ENCODE assay signal across 15 mouse cellular contexts in the genomic region with DNA sequence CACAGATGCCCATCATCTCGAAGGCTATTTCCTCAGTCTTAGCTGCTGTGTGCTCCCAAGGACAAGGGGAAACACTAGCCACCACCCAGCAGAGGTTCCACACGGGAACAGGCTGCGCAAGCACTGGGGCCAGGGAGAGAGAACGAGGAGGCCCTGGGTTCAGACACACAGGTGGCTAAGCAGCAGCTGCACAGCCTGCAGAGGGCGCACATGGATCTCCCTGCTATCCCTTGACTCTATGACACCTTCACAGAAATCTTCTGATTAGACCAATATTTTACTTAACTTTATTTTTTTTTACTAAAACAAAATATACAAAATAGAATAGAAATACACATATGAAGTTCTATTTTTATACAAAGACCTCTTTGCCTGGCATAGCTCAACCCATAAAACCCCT. TPM values are rescaled to one million over a fixed set of nuclear protein-coding genes. Genes with fewer than 3 reads are reported as not detected.
DNase-seq lines count a peak whose midpoint lies in the region; ATAC-seq and TF ChIP-seq lines count a peak whose summit lies in the region.
"Had no signal": no experiment of that assay in that cellular context is flagged by ENCODE, and none has a peak within 500 bp of the region (broad histone marks: within the 10 kb centered on the region; RNA-seq: fewer than 3 reads in every experiment).

No protein-coding gene starts in this region.

- H3K4me3 ChIP-seq in layer of hippocampus, adult 2 months = no peak overlapping the region
- H3K4me3 ChIP-seq: intestine, embryonic 15.5 days; liver, embryonic 13.5 days had no signal

- TF ChIP-seq CTCF in layer of hippocampus, adult 2 months (conservative IDR thresholded peaks at IDR 0.05) = peak; percentile 61

- H3K27ac ChIP-seq in layer of hippocampus, adult 2 months = no peak overlapping the region
- H3K27ac ChIP-seq: intestine, embryonic 15.5 days; liver, embryonic 13.5 days had no signal

- no peak for ATAC-seq in activated CD4-positive, CD25-positive, alpha-beta regulatory T cell, adult 4 months

- DNase-seq in adrenal gland, postnatal 36 days = peak; percentile 27 to 39
- DNase-seq in adrenal gland, adult 8-10 months = no peak
- no peak for DNase-seq in layer of hippocampus, adult 2 months (ENCODE audit: low spot score in 2 of 2)
- no peak for DNase-seq in layer of hippocampus, adult 8-10 months (ENCODE audit: low spot score in 2 of 2)
- peak; percentile 31 for DNase-seq in 416B (ENCODE audit: low read depth)
- peak; percentile 19 for DNase-seq in brain, adult 2 months (ENCODE audit: low read depth, low spot score)
- DNase-seq in frontal cortex, adult 2 months (ENCODE audit: extremely low spot score in 1 of 2, low spot score in 1 of 2) = no peak
- DNase-seq: gastrocnemius, postnatal 25 days had no signal

RNA-seq across cellular contexts. Expression of a gene that starts 1.3 kb away (rescaled TPM):
- 1 to 10 TPM; 1.2 to 1.8 TPM for total RNA-seq in adrenal gland, postnatal 36 days (2021)
- 1 to 10 TPM; 1.7 to 8.6 (median 5.6) TPM for total RNA-seq in adrenal gland, adult 8-10 months (2022)
- total RNA-seq in layer of hippocampus, adult 2 months (2021) = 1 to 10 TPM; 4.1 to 7.2 TPM
- 1 to 10 TPM; 3.5 to 6.1 (median 4.5) TPM for total RNA-seq in layer of hippocampus, adult 8-10 months (2022)
- polyA plus RNA-seq in activated CD4-positive, CD25-positive, alpha-beta regulatory T cell, adult 4 months (2017; shearing (Covaris generic)) = 1 to 10 TPM in 1 of 2 experiments, not detected in 1; 2.3 TPM
- 10.7 and 11.1 TPM in 2 replicates for polyA plus RNA-seq in frontal cortex, adult 2 months (2012; rRNA removed)
- total RNA-seq: gastrocnemius, postnatal 25 days had no signal

RNA-seq across cellular contexts. Expression of a gene that starts 20.4 kb away (rescaled TPM):
- total RNA-seq in adrenal gland, postnatal 36 days (2021) = not detected
- not detected for total RNA-seq in adrenal gland, adult 8-10 months (2022)
- total RNA-seq in layer of hippocampus, adult 2 months (2021) = not detected
- total RNA-seq in layer of hippocampus, adult 8-10 months (2022) = not detected
- not detected for polyA plus RNA-seq in activated CD4-positive, CD25-positive, alpha-beta regulatory T cell, adult 4 months (2017; shearing (Covaris generic))
- not detected in 2 replicates for polyA plus RNA-seq in frontal cortex, adult 2 months (2012; rRNA removed)
- total RNA-seq: common myeloid progenitor, adult 5-6 weeks; gastrocnemius, postnatal 25 days; heart, postnatal 25 days; layer of hippocampus, postnatal 14 days had no signal
- polyA plus RNA-seq: liver, embryonic 13.5 days; midbrain, embryonic 16.5 days had no signal

RNA-seq across cellular contexts. Expression of a gene that starts 42.7 kb away (rescaled TPM):
- under 1 TPM; 0.23 to 0.30 TPM for total RNA-seq in adrenal gland, postnatal 36 days (2021)
- under 1 TPM; 0.40 to 0.90 (median 0.57) TPM for total RNA-seq in adrenal gland, adult 8-10 months (2022)
- total RNA-seq in layer of hippocampus, adult 2 months (2021) = under 1 TPM; 0.51 to 0.76 TPM
- 1 to 10 TPM in 1 of 4 experiments, under 1 TPM in 3; 0.47 to 1.0 (median 0.73) TPM for total RNA-seq in layer of hippocampus, adult 8-10 months (2022)
- under 1 TPM; 0.17 to 0.42 TPM for polyA plus RNA-seq in activated CD4-positive, CD25-positive, alpha-beta regulatory T cell, adult 4 months (2017; shearing (Covaris generic))
- 0.06 TPM in 1 of 2 replicates, not detected in the other for polyA plus RNA-seq in frontal cortex, adult 2 months (2012; rRNA removed)
- total RNA-seq: common myeloid progenitor, adult 5-6 weeks had no signal

Comparison
In these comparisons a context has a peak if more than half of its experiments do, and no peak if none do; other contexts are left out.
1. DNase-seq: peak in adrenal gland, postnatal 36 days (2 of 2), 416B (single experiment) and brain, adult 2 months (single experiment); none in adrenal gland, adult 8-10 months (single experiment), layer of hippocampus, adult 2 months (0 of 2), layer of hippocampus, adult 8-10 months (0 of 2) and frontal cortex, adult 2 months (0 of 2).